Mouse (Mus musculus): Measurements from ENCODE around the gene Sult2a2.
"Not testable (repeated sequence)": the region's sequence is repeated elsewhere in the genome, so short reads cannot be mapped to it uniquely, and the experiment has no call there.

Gene Sult2a2

DNA sequence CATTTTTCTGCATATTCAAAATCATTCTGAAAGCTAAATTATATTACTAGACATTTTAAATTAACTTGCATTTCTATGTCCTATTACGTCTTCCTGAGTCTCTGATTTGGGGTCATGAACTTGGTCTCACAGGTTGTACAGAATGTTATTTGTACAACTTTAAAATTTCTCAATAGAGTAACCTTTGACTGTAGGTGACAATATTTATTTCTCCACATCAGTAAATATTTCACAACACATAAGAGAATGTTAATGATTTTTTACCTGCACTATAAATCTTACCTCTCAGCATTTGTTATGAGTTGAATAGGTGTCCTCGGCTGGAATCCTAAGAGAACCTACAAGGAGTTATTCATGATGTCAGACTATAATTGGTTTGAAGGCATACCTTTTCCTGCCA, at the start of gene Sult2a2:
Gene Sult2a2, plus strand, starts transcription at position 301 of the 400 bp plus-strand sequence.
- not testable (repeated sequence) for DNase-seq (ENCODE audit: low spot score)

DNA sequence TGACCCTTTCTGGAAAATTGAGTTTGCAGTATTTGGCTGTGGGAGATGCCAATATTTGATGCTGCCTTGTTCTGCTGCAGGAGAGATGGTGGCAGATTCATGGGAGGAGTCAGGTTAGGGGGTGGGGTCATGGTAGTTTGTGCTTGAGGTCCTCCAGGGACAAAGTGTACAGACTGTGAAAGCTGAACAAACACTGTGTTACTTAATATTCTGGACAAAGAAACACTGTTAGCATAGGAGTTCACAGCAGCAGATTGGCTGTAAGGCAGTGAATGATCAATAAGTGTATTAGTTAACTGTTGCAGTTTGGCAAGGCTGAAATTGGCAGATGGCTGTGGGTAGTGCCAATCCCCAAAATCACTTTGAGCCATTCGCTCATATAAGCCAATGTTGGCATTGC, 80.6 kb downstream of the Sult2a2 start:
- DNase-seq (ENCODE audit: low spot score) = no peak
